Mouse (Mus musculus) liver, adult 2 months (tissue): ENCODE measurements around the gene Catsper2. TPM values are rescaled to one million over a fixed set of nuclear protein-coding genes. Genes with fewer than 3 reads are reported as not detected.
A peak's percentile ranks its signal among the peaks of the same experiment; 100 is the strongest.

ENCODE experiments used
- DNase-seq: peaks from one replicate; pipeline ENCODE4 v3.0.0-alpha.2; 2011; ENCODE audit warnings: low read depth, low spot score; ENCODE audit errors: extremely low read depth
- H3K27ac ChIP-seq: fragments of 200-500 bp; replicated peaks from 2 replicates; pipeline ENCODE4 v1.5.1; 2012; ENCODE audit warnings: low read depth, mild to moderate bottlenecking, control low read depth, inconsistent platforms, low read length; ENCODE audit not compliant: insufficient read depth
- H3K27me3 ChIP-seq: fragments of 200-500 bp; 2 replicates; pipeline ENCODE4 v1.6.1; 2012; ENCODE audit warnings: mild to moderate bottlenecking, moderate library complexity, low read length, inconsistent platforms; ENCODE audit not compliant: control insufficient read depth, insufficient read depth
- H3K36me3 ChIP-seq: fragments of 200-500 bp; 2 replicates; pipeline ENCODE4 v1.6.1; 2012; ENCODE audit warnings: low read length, inconsistent platforms; ENCODE audit not compliant: control insufficient read depth, insufficient read depth
- H3K4me1 ChIP-seq: fragments of 200-500 bp; 2 replicates; pipeline ENCODE4 v1.6.1; 2011; ENCODE audit warnings: low read length; ENCODE audit not compliant: control insufficient read depth, insufficient read depth
- H3K4me3 ChIP-seq: fragments of 200-500 bp; 2 replicates; pipeline ENCODE4 v1.5.1; 2011; ENCODE audit warnings: low read depth, mild to moderate bottlenecking, control low read depth, low read length, moderate library complexity; ENCODE audit not compliant: insufficient read depth
- H3K79me2 ChIP-seq: fragments of 200-500 bp; 2 replicates; pipeline ENCODE4 v1.6.1; 2012; ENCODE audit warnings: inconsistent platforms, mild to moderate bottlenecking, low read length, moderate library complexity; ENCODE audit not compliant: control insufficient read depth, insufficient read depth
- H3K9ac ChIP-seq: fragments of 200-500 bp; 2 replicates; pipeline ENCODE4 v1.6.1; 2012; ENCODE audit warnings: low read depth, mild to moderate bottlenecking, control low read depth, inconsistent platforms, low read length
- CTCF ChIP-seq: fragments of 200-500 bp; IDR thresholded peaks from 2 replicates; pipeline ENCODE4 v1.5.1; 2011; ENCODE audit warnings: low read depth, low read length, control low read depth
- POLR2A ChIP-seq: fragments of 200-500 bp; IDR thresholded peaks from 2 replicates; pipeline ENCODE4 v1.6.1; 2011; ENCODE audit warnings: low read length, control low read depth; ENCODE audit not compliant: insufficient read depth; ENCODE audit errors: extremely low read depth
- WGBS: fragments of 180-500 bp; shearing (Covaris S2); methylation state at CpG from one replicate; pipeline ENCODE4 v1.1.7; 2018; 5-methylcytosine and 5-hydroxymethylcytosine counted together
- polyA plus RNA-seq: library from polyadenylated mRNA; depleted of rRNA; stranded (reverse); fragments of >200 nt; gene quantifications from 2 replicates; pipeline ENCODE4 v1.2.3, GENCODE M21; 2012; rRNA removed
- total RNA-seq: library from RNA; depleted of rRNA; stranded (reverse); fragments of >200 nt; gene quantifications from 2 replicates; pipeline ENCODE4 v1.2.3, GENCODE M21; 2014; rRNA removed

Catsper2 gene
- total RNA-seq (1.3 and 2.9 TPM in 2 replicates), polyA plus RNA-seq (1.3 and 2.5 TPM in 2 replicates)

DNA sequence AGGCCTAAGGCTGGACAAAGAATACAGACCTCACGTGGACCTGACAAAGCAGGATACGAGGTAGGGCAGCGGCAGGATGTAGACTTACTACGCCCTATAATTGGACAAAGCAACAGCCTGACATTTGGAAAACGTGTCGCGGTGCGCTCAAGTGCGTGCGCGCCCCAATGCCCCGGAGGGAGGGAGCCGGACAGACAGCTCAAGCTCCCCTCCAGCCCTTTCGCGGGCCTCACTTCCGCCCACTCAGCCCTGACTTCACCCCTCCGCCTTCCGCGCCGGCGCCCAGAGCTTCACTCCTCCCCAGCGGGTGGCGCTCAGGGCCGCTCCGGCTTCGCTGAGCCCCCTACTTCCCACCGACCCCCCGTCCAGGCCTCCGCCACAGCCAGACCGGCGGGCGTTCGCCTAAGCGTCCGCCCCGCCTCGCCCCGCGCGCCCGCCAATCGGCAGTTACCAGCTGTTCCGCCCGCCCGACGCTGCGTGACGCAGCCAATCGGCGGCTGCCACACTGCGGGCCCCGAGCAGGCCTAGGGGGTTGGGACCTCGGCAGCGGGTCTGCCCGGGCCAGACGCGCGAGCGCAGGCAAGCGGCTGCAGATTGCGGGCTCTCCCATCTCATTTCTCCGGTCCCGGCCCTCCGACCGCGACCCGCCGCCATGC lies at the start of gene Catsper2, which contains the start of gene Pdia3:
Gene Catsper2 (minus strand): TSS at position 406 of the 656 bp plus-strand sequence.
Gene Pdia3 (plus strand): TSS at position 389 of the 656 bp plus-strand sequence.
- Histone ChIP-seq H3K4me1 (peaks cover 20% of the 10 kb centered on the region), H3K79me2 (peaks cover 20% of the 10 kb centered on the region), H3K4me3 (peak within 1 kb of the TSS; percentile 96), H3K36me3 (peaks cover 19% of the 10 kb centered on the region), H3K27me3 (no peaks in the 10 kb centered on the region), H3K9ac (peak within 1 kb of the TSS; percentile 99), H3K27ac (peak within 1 kb of the TSS; percentile 95)
- under 1% methylated on average over 68 of the region's 68 CpGs for WGBS
- TF ChIP-seq CTCF, result peak; percentile 19; the same call in 1 of the 2 replicates
- TF ChIP-seq POLR2A, result peak; percentile 95
- DNase-seq, result peak; percentile 83

GRCm38 (mm10) chr2:121460071-121460470 lies 46.5 kb upstream of the Catsper2 start:
- H3K79me2 ChIP-seq, result no peaks in the 10 kb centered on the region
- H3K27me3 ChIP-seq, result no peaks in the 10 kb centered on the region
- H3K27ac ChIP-seq, result no peak overlapping the region
- no peak overlapping the region for H3K4me3 ChIP-seq
- H3K9ac ChIP-seq, result no peak overlapping the region
- WGBS, result 78% methylated on average over 2 of the region's 2 CpGs
- H3K36me3 ChIP-seq, result peaks cover 8% of the 10 kb centered on the region; the same call in 1 of the 2 replicates
- TF ChIP-seq CTCF (no peak), POLR2A (no peak)
- no peak for DNase-seq
- H3K4me1 ChIP-seq, result peaks cover 4% of the 10 kb centered on the region; the same call in 1 of the 2 replicates

DNA sequence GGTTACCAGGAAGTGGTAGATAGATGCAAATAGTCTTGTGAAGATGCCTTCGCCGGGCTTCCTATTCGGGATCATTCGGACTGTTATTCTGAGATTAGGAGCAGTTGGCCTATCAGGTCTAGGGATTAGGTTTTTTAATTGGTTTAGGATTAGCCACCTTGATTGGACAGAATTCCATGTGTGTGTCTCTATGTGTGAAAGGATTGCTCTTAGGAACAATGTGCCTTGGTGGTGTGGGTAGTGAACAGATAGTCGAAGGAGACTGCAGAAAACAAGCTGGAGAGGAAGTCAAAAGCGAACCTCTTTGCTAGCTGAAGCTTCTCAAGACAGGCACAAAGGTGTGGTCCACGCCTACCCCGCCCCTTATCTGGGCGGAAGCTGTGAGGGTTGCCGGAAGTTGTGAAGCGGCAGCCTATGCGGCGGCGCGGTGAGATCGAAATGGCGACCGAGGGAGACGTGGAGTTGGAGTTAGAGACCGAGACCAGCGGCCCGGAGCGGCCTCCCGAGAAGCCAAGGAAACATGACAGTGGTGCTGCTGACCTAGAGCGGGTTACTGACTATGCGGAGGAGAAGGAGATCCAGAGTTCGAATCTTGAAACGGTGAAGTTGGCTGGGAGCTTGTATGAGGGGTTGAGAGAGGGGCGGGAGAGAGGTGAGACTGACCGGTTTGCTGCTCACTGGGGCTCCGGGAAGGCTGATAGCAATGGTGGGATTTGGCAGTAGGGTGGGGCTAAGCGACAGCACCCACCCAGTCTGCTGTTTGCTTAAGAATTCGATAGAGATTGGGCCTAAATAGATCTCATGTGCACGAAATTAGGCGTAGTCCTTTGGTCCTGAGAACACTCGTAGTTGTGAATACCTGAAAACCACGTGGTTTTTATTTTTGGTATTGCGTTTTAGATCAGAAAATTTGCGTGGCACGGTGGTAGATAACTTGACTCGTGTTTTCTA lies 43.4 kb upstream of the Catsper2 start, which contains the start of gene Serinc4:
Gene Serinc4 (minus strand): TSS at position 90 of the 951 bp plus-strand sequence.
- H3K36me3 ChIP-seq, result peaks cover 19% of the 10 kb centered on the region

GRCm38 (mm10) chr2:121455534-121455933 lies 41.9 kb upstream of the Catsper2 start:
- Histone ChIP-seq H3K79me2 (no peaks in the 10 kb centered on the region; the same call in 1 of the 2 replicates), H3K36me3 (peaks cover 25% of the 10 kb centered on the region), H3K4me3 (no peak overlapping the region), H3K9ac (no peak overlapping the region), H3K27me3 (no peaks in the 10 kb centered on the region), H3K27ac (no peak overlapping the region), H3K4me1 (peaks cover 11% of the 10 kb centered on the region)
- TF ChIP-seq CTCF (no peak), POLR2A (no peak)
- DNase-seq, result no peak
- 80% methylated on average over 5 of the region's 5 CpGs for WGBS

More for the DNA sequence above, 43.4 kb upstream of the Catsper2 start, which contains the start of gene Serinc4:
- DNase-seq, result peak; percentile 78
- 4% methylated on average over 41 of the region's 41 CpGs for WGBS
- H3K4me1 ChIP-seq, result peaks cover 8% of the 10 kb centered on the region
- H3K27ac ChIP-seq, result peak within 1 kb of the TSS; percentile 82
- H3K9ac ChIP-seq, result peak within 1 kb of the TSS; percentile 90
- peak; percentile 63 for TF ChIP-seq POLR2A
- no peak for TF ChIP-seq CTCF
- H3K79me2 ChIP-seq, result no peaks in the 10 kb centered on the region; the same call in 1 of the 2 replicates
- no peaks in the 10 kb centered on the region for H3K27me3 ChIP-seq
- peak within 1 kb of the TSS; percentile 94 for H3K4me3 ChIP-seq

DNA sequence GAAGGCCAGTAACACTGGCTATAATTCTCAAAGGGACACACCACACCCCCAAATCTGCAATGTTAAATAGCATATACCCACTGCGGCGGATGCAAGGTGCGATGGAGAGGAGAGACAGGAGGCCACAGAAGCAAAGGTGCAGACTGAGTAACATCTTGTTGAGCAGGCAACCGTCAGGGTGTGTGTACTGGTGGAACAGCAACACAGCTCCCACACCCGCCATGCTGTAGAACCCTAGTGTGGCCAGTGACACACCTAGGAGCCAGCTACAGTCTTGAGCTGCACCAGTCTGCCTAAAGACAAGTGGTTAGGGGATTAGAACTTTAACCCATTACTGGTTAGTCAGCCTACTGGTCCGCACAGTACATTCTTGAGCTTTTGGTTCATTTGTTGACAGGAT lies 40.3 kb upstream of the Catsper2 start:
- WGBS, result 88% methylated on average over 6 of the region's 6 CpGs
- no peak for DNase-seq
- Histone ChIP-seq H3K4me3 (no peak overlapping the region), H3K4me1 (peaks cover 15% of the 10 kb centered on the region), H3K79me2 (peaks cover 9% of the 10 kb centered on the region; the same call in 1 of the 2 replicates), H3K27me3 (no peaks in the 10 kb centered on the region), H3K27ac (no peak overlapping the region), H3K36me3 (peaks cover 22% of the 10 kb centered on the region), H3K9ac (no peak overlapping the region)
- TF ChIP-seq POLR2A (no peak), CTCF (no peak)
